Mouse (Mus musculus) lung, adult 2 months (tissue): ENCODE measurements around the gene Usp12.

ENCODE experiments used
- CTCF ChIP-seq: fragments of 200-500 bp; IDR thresholded peaks from 2 replicates; pipeline ENCODE4 v1.5.1; 2011; ENCODE audit warnings: mild to moderate bottlenecking, low read length, control low read depth; ENCODE audit not compliant: insufficient read depth
- POLR2A ChIP-seq: fragments of 200-500 bp; IDR thresholded peaks from 2 replicates; pipeline ENCODE4 v1.6.1; 2011; ENCODE audit warnings: low read depth, mild to moderate bottlenecking, control low read depth, low read length, borderline replicate concordance; ENCODE audit errors: extremely low read depth

- TF ChIP-seq CTCF (no peak), POLR2A (no peak)
Measured at GRCm38 (mm10) chr5:146838836-146839648, 44.2 kb upstream of the Usp12 start.
